Mouse (Mus musculus): ENCODE data around the gene Nfib. TPM values are rescaled to one million over a fixed set of nuclear protein-coding genes. Genes with fewer than 3 reads are reported as not detected.
A peak's percentile ranks its signal among the peaks of the same experiment; 100 is the strongest.

Gene Nfib
- total RNA-seq, 2 experiments from 2014 or later, result 204 to 213 TPM

DNA sequence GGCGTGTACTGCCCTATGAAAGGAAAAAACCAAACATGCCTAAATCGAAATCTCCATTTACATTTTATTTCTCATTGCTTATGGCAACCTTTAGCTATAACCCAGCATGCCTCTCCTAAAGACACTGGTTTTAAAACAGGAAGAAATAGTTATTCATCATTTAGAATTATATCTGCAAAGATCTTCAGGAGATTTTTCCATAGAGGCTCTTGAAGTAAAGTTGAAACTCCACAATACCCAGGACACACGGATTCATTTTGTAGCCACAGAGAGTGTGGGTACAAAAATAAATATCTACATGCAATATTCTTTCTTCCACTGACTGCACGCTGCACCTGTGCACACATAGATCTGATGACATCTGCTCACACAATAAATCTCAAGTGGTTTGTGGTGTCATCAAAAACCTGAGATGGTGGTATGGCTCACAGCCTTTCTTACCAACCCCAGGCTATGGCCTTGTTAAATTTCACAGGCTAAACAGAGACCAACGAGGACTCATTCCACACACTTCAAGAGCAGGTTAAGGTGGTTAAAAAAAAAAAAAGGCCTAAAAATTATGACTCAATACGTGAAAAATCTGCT is 189.2 kb downstream of the Nfib start:
- no peak for DNase-seq (ENCODE audit: low spot score in 2 of 2)

DNA sequence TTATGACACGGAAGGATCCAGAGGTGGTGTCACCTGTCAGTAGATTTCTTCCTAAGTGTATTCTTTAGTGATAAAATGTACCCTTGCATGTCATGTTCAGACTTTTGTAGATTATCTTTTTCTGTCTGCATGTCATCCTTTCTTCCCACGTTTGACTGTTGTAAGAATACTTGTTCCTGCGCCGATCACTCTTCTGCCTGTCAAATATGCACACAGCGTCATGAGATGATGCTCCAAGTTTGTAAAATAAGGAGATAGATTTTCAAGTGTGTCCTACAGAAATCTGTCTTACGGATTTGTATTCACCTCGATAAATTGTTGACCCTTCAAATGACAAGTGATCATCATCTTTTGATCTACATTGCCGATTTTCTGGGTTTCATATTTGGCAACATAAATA is 190.6 kb downstream of the Nfib start:
- no peak for DNase-seq (ENCODE audit: low spot score in 2 of 2)

DNA sequence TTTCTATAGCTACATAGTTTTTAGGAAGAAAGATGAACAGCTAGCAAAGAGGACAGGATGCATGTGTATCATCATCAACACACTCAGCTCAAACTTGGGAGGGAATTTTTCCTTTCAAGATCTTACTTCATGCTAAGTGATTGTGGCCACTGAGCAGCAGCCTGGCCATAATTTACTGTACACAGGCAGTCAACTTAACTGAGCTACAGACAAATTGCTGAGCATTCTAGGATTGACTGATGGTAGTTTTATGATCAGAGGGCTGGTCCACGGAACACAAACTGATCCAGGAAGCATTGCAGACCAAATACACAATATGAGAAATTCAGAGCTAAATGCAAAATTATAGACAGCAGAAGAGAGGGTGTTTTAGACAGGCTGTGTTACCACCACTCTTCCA is 191.2 kb downstream of the Nfib start:
- no peak for DNase-seq (ENCODE audit: low spot score in 2 of 2)

DNA sequence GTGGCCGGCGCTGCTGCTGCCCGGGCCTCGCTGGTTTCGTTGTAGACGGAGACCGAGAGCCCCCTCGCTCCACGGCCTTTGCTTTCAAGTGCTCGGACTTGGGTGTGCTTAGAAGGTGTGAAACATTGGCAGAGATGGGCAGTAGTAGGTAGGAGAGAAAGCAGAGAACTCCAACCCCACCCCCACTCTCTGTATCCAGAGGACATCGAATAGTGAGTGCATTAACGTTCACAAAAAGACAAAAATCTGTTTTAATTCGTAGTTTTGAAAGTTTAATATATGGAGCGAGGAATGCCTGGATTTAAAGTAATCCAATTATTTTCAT is 192.2 kb downstream of the Nfib start:
- no peak for DNase-seq (ENCODE audit: low spot score in 2 of 2)

DNA sequence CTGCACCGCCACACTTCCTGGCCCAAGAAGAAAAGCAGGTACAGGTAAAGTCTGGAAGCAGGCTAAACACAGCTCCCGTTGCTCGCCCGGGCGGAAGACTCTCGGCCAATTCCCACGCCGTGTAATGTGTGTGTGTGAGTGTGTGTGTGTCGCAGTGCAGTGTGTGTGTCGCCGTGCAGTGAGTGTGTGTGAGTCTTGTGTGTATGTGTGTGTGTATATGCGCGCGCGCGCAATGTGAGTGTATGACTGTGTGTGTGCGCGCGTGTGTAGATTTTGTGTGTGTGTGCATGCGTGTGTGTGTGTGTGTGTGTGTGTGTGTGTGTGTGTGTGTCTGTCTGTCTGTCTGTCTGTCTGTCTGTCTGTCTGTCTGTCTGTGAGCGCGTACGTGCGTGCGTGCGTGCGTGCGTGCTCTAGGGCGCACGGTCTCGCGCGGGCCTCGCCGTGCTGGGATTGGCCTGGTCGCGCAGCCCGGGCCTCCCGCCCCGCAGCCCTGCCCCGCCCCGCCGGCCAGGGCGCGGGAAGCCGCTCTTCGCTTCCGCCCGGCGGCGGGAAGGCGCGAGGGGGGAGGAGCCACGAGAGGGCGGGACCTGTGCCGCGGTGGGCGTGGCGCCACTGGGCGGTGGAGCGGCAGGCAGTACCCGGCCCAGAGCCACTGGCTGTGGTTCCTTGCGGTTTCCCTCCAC is 192.7 kb downstream of the Nfib start:
- peak; percentile 96 for DNase-seq (ENCODE audit: low spot score in 2 of 2)

DNA sequence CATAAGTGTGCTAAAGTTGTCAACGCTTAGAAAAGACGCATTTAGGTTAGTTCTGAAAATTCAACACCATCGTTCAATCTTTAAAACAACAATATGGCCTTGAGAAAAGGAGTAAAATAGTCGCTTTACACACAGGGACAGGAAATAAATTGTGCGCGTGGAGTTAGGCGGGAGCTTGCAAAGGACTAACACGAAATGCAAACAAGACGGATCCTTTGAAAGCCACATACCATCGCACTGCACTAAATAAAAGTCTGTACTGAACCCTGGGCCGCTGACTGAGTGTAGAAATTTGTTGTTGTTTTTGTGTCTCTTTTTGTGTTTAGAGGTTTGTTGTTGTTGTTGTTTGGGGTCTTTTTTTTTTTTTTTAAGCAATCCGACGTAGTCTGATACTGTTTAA is 193.2 kb downstream of the Nfib start:
- DNase-seq (ENCODE audit: low spot score in 2 of 2), result no peak

DNA sequence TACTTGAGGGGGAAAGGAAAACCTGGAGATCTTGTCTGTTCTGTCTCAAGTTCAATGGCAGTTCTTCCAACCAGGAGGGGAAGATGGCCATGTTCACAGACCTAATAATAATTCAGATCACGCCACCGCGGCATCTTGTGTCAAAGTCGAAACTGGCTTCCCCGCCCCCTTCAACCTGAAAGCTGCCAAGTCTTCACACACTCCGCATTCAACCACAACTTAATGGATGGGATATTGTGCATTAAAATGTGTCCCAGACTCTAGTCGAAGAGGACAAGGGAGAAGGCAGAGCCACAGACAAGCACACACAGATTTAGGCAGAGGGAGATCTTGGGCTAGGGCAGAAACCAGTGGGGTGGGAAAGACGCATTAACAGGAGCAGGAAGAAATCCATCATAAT is 194.0 kb downstream of the Nfib start:
- DNase-seq (ENCODE audit: low spot score in 2 of 2), result no peak

DNA sequence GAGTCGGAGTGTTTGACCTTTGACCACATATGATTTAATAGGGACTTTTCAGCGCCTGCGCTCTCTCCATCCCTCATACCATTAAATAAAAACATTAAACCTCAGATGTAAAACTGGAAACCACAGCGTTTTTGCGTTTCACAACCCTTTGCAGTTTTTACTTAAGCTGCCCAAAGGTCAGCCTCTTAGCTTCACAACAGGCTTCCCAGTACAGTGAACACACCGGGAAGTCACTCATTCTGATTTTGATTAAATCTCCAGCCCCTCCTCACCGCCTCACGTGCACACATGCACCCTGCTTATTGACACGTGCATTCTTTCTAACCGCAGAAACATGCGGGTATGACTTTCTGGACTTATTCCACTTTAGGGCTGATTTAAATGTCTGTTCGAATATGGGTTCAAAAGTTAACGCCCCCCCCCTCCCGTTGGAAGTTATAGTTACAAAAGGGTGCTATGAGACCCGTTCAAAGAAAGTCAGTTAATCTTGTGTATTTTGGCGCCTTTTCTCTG is 194.5 kb downstream of the Nfib start:
- DNase-seq (ENCODE audit: low spot score in 2 of 2), result no peak

DNA sequence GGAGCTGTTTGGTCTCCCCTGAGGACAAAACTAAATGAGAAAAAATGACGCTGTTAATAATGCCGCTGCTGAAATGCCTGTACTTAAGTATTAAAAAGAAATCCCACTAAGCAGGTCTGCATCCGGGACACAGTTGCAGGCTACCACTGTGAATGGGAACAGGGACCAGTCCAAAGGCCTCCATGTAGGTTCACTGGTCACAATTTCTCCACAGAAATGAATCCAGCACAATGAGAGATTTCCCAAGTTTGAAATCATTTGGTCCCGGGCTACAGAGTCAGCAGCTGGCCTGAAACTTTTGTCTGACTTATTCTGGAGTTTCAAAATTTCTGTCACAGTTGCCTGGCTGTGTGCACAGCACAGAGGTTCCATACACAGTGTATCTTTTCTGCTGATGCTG is 195.8 kb downstream of the Nfib start:
- DNase-seq (ENCODE audit: low spot score in 2 of 2), result no peak

DNA sequence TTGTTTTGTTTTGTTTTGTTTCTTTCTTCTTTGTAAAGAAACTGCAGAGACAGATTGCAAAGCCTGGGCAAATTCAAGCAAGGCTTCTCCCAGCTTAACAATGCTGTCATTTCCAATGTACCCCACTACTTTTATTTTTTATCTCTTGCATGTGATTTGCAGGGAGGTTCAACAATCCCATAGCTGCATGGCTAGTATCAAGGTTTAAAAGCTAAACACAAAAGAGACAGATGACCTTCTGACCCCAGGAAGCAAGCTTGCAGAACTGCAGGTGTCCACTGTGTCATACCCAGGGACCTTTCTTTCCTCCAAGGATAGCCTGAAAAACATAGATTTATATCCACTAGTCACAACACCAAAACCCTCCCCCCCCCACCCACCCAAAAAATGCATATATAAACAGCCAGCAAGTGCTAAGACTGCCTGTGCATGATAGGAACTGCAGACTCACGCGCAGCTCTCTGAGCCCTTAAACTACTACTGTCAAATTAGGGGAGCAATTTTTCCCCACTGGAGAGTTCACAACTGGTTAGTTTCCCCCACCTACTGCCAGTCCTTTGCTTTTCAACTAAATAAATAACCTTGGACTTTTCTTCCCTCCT is 196.3 kb downstream of the Nfib start:
- DNase-seq (ENCODE audit: low spot score in 2 of 2), result no peak

DNA sequence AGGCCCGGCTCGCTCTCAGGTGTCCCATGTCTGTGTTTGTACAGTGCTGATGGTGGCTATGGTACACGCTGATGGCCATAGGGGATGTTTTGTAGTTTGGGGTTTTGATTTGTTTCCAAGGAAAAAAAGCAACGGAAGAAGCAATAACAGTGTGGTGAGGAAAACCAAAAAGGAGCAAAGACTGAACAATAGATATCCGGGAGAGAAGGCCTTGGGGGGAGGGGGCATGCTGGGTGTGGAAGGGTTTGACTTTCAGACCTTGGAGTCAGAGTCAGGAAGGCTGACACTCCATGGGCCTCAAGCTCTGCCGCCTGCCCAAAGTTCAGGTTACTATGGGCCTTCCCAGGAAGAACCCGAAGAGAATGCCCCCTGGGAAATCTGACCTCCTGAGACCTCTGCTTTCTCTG is 197.3 kb downstream of the Nfib start:
- no peak for DNase-seq (ENCODE audit: low spot score in 2 of 2)

DNA sequence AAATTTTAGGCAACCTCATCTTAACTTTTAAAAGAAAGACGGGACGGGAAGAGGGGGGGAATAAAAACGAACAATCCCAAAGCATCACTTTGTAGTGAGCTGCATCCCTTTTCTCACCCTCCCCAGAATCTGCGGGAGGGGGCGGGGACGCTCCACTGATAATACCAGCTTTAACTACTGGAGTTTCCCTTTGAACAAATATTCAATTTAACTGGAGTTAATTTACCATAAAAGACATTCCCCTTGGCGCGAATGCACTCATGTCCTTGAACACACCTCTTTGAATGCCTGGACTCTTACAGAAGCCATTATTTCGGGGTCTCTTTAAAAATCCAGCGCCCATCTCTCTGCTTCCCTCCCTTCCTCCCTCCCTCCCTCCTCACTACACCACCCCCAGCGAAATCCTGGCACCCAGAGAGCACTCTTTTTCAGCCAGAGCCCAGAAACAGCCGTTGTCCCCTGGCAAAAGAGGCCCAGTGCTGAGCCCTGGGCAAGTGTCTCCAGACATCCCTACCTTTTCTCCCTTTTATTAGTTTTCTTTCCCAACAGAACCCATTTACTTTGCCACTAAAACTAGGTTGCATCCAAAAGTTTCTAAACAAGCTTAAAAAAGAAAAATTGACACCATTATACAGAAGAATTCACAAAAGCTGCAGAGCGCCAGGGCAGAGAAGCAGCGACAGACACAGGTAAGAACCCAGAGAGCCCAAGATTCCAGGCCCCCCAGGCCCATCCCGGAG is 197.8 kb downstream of the Nfib start:
- peak in 1 of 2 experiments; percentile 70 for DNase-seq (ENCODE audit: low spot score in 2 of 2)

DNA sequence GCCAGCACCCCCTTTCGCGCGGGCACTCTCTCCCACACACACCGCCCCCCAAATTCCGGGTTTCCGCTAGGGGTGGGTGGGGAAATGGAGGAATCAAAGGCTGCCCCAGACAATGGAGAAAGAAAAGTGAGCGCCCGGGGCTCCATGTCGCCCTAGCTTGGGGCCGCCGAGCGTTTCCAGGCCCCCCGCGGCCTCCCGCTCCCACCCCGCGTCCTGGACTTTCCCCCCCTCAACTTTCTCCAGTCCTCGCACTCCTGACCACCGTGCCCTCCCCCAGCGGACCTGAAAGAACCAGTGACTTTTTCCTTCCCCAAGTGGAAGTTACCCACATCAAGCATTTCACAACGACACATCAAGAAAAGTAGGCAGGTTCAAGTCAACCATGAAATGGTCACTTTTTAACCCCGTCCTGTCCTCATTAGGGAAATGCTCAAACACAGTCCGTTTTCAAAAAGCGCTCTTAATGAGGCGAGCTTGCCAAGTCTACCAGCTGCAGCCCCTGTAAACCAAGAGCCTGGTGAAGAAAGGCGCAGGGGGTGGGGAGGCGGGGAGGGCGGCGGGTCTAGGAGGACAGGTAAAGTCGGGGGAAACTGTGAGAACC is 198.7 kb downstream of the Nfib start:
- DNase-seq (ENCODE audit: low spot score in 2 of 2), result peak in 1 of 2 experiments; percentile 64

DNA sequence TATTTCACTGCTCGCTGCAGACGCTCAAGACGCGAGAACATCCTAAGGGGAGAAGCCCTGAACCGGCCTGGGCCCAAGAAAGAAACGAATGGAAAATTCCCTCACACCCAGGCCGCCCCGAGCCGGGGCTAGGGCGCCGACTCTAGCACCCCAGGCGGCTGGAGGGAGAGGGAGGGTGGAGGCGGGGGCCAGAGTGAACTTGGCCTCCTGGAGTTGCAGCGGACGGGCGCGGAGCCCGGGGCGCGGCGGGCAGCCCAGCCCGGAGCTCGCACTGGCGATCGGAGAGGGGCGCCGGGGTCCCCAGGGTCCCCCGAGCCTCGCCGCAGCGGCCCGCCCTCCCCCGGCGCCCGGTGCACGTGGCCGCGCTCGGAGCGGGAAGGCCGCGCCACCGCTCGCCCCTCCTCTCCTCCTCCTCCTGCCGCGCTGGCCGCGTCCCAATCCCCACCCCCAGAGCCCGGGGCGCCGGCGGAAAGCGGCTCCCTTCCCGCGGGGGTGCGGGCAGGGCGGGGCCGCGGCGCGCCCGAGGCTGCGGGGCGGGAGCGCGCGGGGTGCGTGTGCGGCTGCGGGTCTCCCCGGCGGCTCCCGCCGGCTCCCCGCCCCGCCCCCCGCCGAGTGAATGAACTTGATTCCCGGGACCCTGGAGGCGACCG is 199.3 kb downstream of the Nfib start:
- peak; percentile 92 to 94 for DNase-seq (ENCODE audit: low spot score in 2 of 2)

DNA sequence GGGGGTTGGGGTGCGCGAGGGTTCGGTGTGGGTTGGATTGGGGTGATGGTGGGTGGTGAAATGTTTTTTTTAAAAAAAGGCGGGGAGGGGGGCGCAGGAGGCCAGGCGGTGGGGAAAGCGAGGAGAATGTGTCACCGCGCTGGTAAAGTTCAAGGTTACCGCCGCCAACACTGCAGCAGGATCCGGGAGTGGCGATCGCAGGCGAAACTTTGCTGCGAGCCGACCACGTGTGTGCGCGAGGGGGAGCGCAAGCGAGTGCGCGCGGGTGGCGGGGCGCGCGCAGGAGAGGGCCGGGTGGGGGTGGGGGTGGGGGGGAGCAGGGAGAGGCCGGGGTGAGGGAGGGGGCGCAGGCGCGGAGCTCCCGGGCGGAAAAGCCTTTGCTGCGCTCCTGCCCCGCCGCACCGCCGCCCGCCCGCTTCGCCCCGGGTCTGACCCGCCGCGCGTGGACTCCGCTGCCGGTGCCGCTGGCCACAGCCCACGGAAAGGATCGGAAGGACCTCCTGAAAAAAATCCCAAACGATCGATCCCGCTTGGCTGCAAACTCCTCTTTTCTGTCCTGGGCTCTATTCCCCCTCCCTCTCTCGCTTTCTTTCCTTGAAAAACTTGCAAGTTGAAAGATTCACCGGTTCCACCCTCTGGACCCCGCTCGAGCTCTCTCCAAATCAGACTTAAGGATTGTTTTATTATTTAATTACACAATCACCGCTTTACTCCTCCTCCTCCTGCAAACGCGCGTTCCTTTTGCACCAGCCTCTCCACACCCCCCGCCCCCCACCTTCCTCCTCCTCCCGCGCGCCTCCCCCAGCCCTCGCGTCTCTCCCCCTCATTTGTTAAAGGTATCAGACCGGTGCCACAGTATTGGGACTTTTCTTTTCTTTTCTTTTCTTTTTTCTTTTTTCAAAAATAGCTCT is 200.2 kb downstream of the Nfib start:
- DNase-seq (ENCODE audit: low spot score in 2 of 2), result peak; percentile 69 to 77

DNA sequence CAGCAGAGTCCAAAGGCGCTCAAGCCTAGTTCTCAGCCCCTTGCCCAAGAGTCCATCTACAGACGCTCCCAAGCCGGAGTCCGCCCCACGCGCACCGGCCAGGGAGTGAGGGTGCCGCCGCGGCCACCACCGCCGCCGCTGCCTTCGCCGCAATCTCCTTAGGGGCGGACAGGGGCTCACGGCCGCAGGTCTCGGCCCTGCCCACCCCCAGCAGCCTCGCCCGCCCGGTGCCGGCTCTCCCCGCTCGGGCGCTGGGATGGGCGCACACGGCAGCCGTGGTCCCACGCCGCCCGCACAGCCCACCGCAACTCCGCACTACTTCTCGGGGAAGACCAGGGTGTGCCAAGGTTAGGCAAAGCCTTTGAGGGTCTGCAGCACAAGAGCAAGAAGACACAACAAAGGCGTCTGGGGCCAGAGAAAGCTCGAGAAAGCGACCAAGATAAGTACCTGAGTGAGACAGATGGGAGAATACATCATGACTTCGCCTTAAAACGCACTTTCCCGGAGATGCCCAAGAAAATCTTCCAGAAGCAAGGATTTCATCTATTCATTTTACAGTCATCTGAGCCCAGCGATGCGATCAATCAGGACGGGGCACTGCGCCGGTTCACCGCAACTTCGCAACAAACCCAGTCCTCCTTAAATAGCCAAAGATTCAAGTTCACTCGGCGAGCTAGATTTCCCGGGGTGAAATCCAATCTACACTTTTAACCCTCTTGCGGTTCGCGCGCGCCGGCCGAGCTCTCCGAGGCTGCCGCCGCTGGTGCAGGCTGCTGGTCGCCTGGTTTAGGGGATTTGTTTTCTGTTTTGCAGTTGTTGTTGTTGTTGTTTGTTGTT is 201.0 kb downstream of the Nfib start:
- peak in 1 of 2 experiments; percentile 53 for DNase-seq (ENCODE audit: low spot score in 2 of 2)

DNA sequence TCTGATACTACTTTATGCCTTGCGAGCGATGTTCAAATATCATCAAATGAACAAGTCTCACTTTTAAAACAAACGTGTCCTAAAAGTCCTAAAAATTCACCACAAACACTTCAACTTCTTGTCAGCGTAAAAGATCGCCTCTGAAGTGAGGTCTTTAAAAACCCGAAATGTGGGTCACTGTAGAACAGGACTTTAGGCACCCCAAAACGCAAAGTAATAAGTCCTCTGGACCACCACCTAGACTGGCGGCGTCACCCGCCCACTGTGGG is 201.6 kb downstream of the Nfib start:
- DNase-seq (ENCODE audit: low spot score in 2 of 2), result no peak

DNA sequence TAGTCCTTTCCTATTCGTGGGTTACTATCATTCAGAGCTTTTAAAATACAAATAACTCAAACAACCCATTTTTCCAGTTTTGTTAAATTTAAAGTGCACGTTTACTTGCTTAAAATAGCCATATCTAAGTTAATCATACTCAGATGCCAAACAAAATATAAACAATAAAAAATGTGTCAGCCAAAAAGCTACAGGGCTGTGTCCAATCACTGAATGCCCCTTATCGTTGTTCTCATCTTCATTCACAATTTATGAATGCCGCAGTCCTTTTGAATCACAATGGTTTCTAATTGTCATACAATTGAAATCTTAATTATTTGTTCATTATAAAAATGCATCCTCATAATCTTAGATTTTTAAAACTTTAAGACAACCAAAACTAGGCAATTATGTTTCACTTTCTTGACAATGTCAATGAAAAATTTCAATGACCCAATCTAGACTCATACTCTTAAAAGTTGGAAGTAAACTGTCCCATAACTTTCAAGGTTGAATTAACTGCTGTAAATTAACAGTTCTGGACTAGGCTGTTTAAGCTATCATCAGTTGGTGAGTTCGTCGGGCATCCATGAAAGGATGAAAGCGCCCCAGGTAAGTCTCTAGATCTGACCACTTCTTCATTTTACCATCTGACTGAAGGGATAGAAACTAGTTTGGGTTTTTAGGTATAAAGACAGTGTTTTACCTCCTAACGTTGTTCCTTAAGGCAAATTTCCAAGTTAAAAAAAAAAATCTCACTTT is 202.1 kb downstream of the Nfib start:
- no peak for DNase-seq (ENCODE audit: low spot score in 2 of 2)

DNA sequence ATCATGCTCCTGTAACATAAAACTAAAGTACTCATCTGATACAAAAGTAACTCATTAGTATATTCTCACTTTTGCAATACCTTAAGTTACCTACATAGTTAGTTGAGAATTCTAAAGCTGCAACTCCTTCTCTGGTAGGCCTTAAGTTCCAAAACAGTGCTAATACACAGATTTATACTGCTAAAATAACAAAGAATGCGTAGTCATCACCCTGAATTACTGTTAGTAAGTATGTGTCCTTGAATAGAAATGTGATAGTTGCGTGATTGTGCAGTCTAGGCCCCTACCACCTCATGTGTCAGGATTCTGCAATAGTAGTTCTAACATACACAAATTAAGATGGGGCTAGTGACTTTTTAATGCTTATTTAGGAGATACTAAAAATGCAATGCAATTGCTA is 202.9 kb downstream of the Nfib start:
- no peak for DNase-seq (ENCODE audit: low spot score in 2 of 2)
